16 mouse cellular contexts compared by ENCODE assay signal in the genomic region with DNA sequence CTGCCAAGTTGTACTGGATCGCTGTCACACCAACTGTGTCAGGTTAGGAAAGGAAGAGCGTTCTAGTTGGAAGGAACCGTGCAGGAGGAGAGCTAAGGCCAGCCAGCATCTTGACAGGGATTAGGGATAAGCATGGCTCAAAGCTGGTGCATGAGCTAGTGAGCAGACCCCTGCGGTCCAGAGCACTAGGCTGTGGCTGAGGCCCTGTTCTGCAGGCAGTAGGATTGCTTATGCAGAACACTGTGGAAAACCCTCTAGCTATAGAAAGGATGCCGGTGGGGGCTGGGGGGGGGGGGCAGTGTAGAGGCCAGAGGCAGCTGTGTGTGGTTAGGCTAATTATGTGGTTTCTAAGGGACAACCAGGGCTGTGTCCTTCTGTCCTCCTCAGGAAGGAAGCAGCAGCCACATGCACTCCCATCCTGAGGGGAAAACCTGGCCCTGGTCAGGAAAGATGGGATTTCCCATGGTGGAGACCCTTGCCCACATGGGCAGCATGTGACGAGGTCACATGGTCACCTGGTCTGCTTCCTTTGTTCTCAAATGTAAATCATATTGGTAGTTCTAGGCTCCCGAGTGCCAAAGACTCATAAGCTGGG. TPM values are rescaled to one million over a fixed set of nuclear protein-coding genes. Genes with fewer than 3 reads are reported as not detected.
A peak's percentile ranks its signal among the peaks of the same experiment; 100 is the strongest.
DNase-seq lines count a peak whose midpoint lies in the region; ATAC-seq and TF ChIP-seq lines count a peak whose summit lies in the region.
"Had no signal": no experiment of that assay in that cellular context is flagged by ENCODE, and none has a peak within 500 bp of the region (broad histone marks: within the 10 kb centered on the region; RNA-seq: fewer than 3 reads in every experiment).

No protein-coding gene starts in this region.

- ATAC-seq in hindbrain, embryonic 11.5 days (ENCODE audit: low FRiP score) = 0 out of 2 replicates have a peak, but pooled peaks have one; percentile 27
- ATAC-seq in hindbrain, embryonic 16.5 days = no peak
- no peak for ATAC-seq in stomach, embryonic 16.5 days (ENCODE audit: insufficient read depth, low FRiP score)
- ATAC-seq in stomach, postnatal 0 days (ENCODE audit: low FRiP score, low TSS enrichment) = no peak
- peak; percentile 15; the same call in 1 of the 2 replicates for ATAC-seq in embryonic facial prominence, embryonic 14.5 days (ENCODE audit: low read depth)
- ATAC-seq in intestine, embryonic 16.5 days = no peak
- ATAC-seq: forebrain, postnatal 0 days; intestine, postnatal 0 days had no signal

- 0 out of 2 replicates have a peak, but pooled peaks cover 2% of the 10 kb centered on the region for H3K4me1 ChIP-seq in hindbrain, embryonic 11.5 days (replicated peaks; ENCODE audit: control insufficient read depth, insufficient read depth, low read length)
- no peaks in the 10 kb centered on the region for H3K4me1 ChIP-seq in hindbrain, embryonic 16.5 days (ENCODE audit: control insufficient read depth, insufficient read depth, low read depth, low read length)
- H3K4me1 ChIP-seq in stomach, embryonic 16.5 days (ENCODE audit: control insufficient read depth, insufficient read depth, low read length) = peaks cover 9% of the 10 kb centered on the region; the same call in 1 of the 2 replicates
- no peaks in the 10 kb centered on the region for H3K4me1 ChIP-seq in stomach, postnatal 0 days (replicated peaks; ENCODE audit: control insufficient read depth, insufficient read depth)
- no peaks in the 10 kb centered on the region for H3K4me1 ChIP-seq in embryonic facial prominence, embryonic 14.5 days (ENCODE audit: control insufficient read depth, insufficient read depth, low read length)
- peaks cover 3% of the 10 kb centered on the region; the same call in 1 of the 2 replicates for H3K4me1 ChIP-seq in intestine, embryonic 16.5 days (ENCODE audit: control insufficient read depth, insufficient read depth, low read length)
- H3K4me1 ChIP-seq: heart, embryonic 12.5 days; neural tube, embryonic 12.5 days had no signal

- H3K4me3 ChIP-seq in hindbrain, embryonic 11.5 days (ENCODE audit: low read depth, low read length) = no peak overlapping the region
- H3K4me3 ChIP-seq in hindbrain, embryonic 16.5 days (ENCODE audit: low read length) = no peak overlapping the region
- no peak overlapping the region for H3K4me3 ChIP-seq in stomach, embryonic 16.5 days (replicated peaks; ENCODE audit: low read length)
- no peak overlapping the region for H3K4me3 ChIP-seq in stomach, postnatal 0 days (ENCODE audit: low read depth, low read length)
- no peak overlapping the region for H3K4me3 ChIP-seq in embryonic facial prominence, embryonic 14.5 days (ENCODE audit: low read depth, low read length)
- H3K4me3 ChIP-seq in intestine, embryonic 16.5 days (ENCODE audit: low read length) = no peak overlapping the region
- H3K4me3 ChIP-seq: heart, embryonic 12.5 days; lung, embryonic 15.5 days; neural tube, embryonic 12.5 days had no signal

- 61% methylated on average over 7 of the region's 7 CpGs for WGBS in hindbrain, embryonic 11.5 days
- WGBS in hindbrain, embryonic 16.5 days = 54% methylated on average over 7 of the region's 7 CpGs
- WGBS in stomach, embryonic 16.5 days = 49% methylated on average over 7 of the region's 7 CpGs
- 61% methylated on average over 7 of the region's 7 CpGs for WGBS in stomach, postnatal 0 days
- WGBS in embryonic facial prominence, embryonic 14.5 days = 53% methylated on average over 7 of the region's 7 CpGs
- WGBS in intestine, embryonic 16.5 days = 62% methylated on average over 7 of the region's 7 CpGs

- H3K9me3 ChIP-seq in hindbrain, embryonic 11.5 days (ENCODE audit: control insufficient read depth, low read length) = no peaks in the 10 kb centered on the region
- no peaks in the 10 kb centered on the region for H3K9me3 ChIP-seq in hindbrain, embryonic 16.5 days (ENCODE audit: control insufficient read depth, low read length)
- no peaks in the 10 kb centered on the region for H3K9me3 ChIP-seq in stomach, embryonic 16.5 days (replicated peaks; ENCODE audit: control insufficient read depth, low read length)
- no peaks in the 10 kb centered on the region for H3K9me3 ChIP-seq in stomach, postnatal 0 days (ENCODE audit: control insufficient read depth, low read length)
- H3K9me3 ChIP-seq in embryonic facial prominence, embryonic 14.5 days (ENCODE audit: control insufficient read depth, low read length) = no peaks in the 10 kb centered on the region
- H3K9me3 ChIP-seq in intestine, embryonic 16.5 days (ENCODE audit: control insufficient read depth, low read length) = no peaks in the 10 kb centered on the region
- H3K9me3 ChIP-seq: heart, embryonic 12.5 days; lung, embryonic 15.5 days; neural tube, embryonic 12.5 days had no signal

- no peak overlapping the region for H3K9ac ChIP-seq in hindbrain, embryonic 11.5 days (ENCODE audit: low read depth, low read length)
- H3K9ac ChIP-seq in hindbrain, embryonic 16.5 days (ENCODE audit: low read depth, low read length) = no peak overlapping the region
- H3K9ac ChIP-seq in stomach, embryonic 16.5 days (ENCODE audit: low read length) = 0 out of 2 replicates have a peak overlapping the region, but pooled peaks have one; percentile 11
- H3K9ac ChIP-seq in stomach, postnatal 0 days (ENCODE audit: low read length) = no peak overlapping the region
- H3K9ac ChIP-seq in embryonic facial prominence, embryonic 14.5 days (ENCODE audit: low read depth, low read length) = 0 out of 2 replicates have a peak overlapping the region, but pooled peaks have one; percentile 21
- no peak overlapping the region for H3K9ac ChIP-seq in intestine, embryonic 16.5 days (ENCODE audit: low read depth, low read length)
- H3K9ac ChIP-seq: forebrain, postnatal 0 days; heart, embryonic 12.5 days; lung, embryonic 15.5 days; neural tube, embryonic 12.5 days had no signal

- no peaks in the 10 kb centered on the region for H3K36me3 ChIP-seq in hindbrain, embryonic 11.5 days (ENCODE audit: control insufficient read depth, insufficient read depth, low read length)
- H3K36me3 ChIP-seq in hindbrain, embryonic 16.5 days (ENCODE audit: control insufficient read depth, insufficient read depth, low read length) = no peaks in the 10 kb centered on the region
- H3K36me3 ChIP-seq in stomach, embryonic 16.5 days (ENCODE audit: control insufficient read depth, insufficient read depth, low read length) = no peaks in the 10 kb centered on the region
- H3K36me3 ChIP-seq in stomach, postnatal 0 days (ENCODE audit: control insufficient read depth, insufficient read depth, low read length) = no peaks in the 10 kb centered on the region
- H3K36me3 ChIP-seq in embryonic facial prominence, embryonic 14.5 days (ENCODE audit: control insufficient read depth, insufficient read depth, low read length) = no peaks in the 10 kb centered on the region
- H3K36me3 ChIP-seq in intestine, embryonic 16.5 days (ENCODE audit: control insufficient read depth, insufficient read depth, low read length) = no peaks in the 10 kb centered on the region
- H3K36me3 ChIP-seq: heart, embryonic 12.5 days; lung, embryonic 15.5 days; neural tube, embryonic 12.5 days had no signal

- no peaks in the 10 kb centered on the region for H3K27me3 ChIP-seq in hindbrain, embryonic 11.5 days (ENCODE audit: control insufficient read depth, insufficient read depth, low read length)
- H3K27me3 ChIP-seq in hindbrain, embryonic 16.5 days (replicated peaks; ENCODE audit: control insufficient read depth, insufficient read depth, low read length) = no peaks in the 10 kb centered on the region
- H3K27me3 ChIP-seq in stomach, embryonic 16.5 days (ENCODE audit: control insufficient read depth, insufficient read depth, low read length) = no peaks in the 10 kb centered on the region
- H3K27me3 ChIP-seq in stomach, postnatal 0 days (ENCODE audit: control insufficient read depth, insufficient read depth, low read length) = no peaks in the 10 kb centered on the region
- H3K27me3 ChIP-seq in embryonic facial prominence, embryonic 14.5 days (replicated peaks; ENCODE audit: control insufficient read depth, insufficient read depth, low read length) = no peaks in the 10 kb centered on the region
- no peaks in the 10 kb centered on the region for H3K27me3 ChIP-seq in intestine, embryonic 16.5 days (replicated peaks; ENCODE audit: control insufficient read depth, insufficient read depth, low read length)
- H3K27me3 ChIP-seq: heart, embryonic 12.5 days; lung, embryonic 15.5 days; neural tube, embryonic 12.5 days had no signal

- H3K4me2 ChIP-seq in hindbrain, embryonic 11.5 days (replicated peaks; ENCODE audit: low read depth, low read length) = no peak overlapping the region
- no peak overlapping the region for H3K4me2 ChIP-seq in hindbrain, embryonic 16.5 days (ENCODE audit: low read length)
- no peak overlapping the region for H3K4me2 ChIP-seq in stomach, embryonic 16.5 days (ENCODE audit: low read depth, low read length)
- H3K4me2 ChIP-seq in stomach, postnatal 0 days (replicated peaks; ENCODE audit: low read depth) = no peak overlapping the region
- no peak overlapping the region for H3K4me2 ChIP-seq in embryonic facial prominence, embryonic 14.5 days (ENCODE audit: low read depth, low read length)
- no peak overlapping the region for H3K4me2 ChIP-seq in intestine, embryonic 16.5 days (ENCODE audit: low read depth, low read length)
- H3K4me2 ChIP-seq: heart, embryonic 12.5 days; lung, embryonic 15.5 days; neural tube, embryonic 12.5 days had no signal

- DNase-seq in hindbrain, embryonic 11.5 days (ENCODE audit: low spot score) = no peak
- DNase-seq in stomach, postnatal 0 days (ENCODE audit: low spot score) = no peak
- DNase-seq in embryonic facial prominence, embryonic 14.5 days (ENCODE audit: low spot score) = no peak
- DNase-seq in T-cell, adult 2 months (ENCODE audit: low spot score) = no peak
- DNase-seq: cerebellum, postnatal 25 days; forebrain, postnatal 0 days; heart, postnatal 36 days; kidney, postnatal 14 days; right cerebral cortex, postnatal 25 days had no signal

- no peak for TF ChIP-seq CTCF in stomach, postnatal 0 days (IDR thresholded peaks at IDR 0.05; ENCODE audit: low read depth)

- no peak for TF ChIP-seq EP300 in stomach, postnatal 0 days (optimal IDR thresholded peaks at IDR 0.05)

- H3K27ac ChIP-seq in hindbrain, embryonic 11.5 days (ENCODE audit: low read depth, low read length) = 0 out of 2 replicates have a peak overlapping the region, but pooled peaks have one; percentile 9
- H3K27ac ChIP-seq in hindbrain, embryonic 16.5 days (ENCODE audit: low read depth, low read length) = no peak overlapping the region
- H3K27ac ChIP-seq in stomach, embryonic 16.5 days (ENCODE audit: low read length) = no peak overlapping the region
- H3K27ac ChIP-seq in stomach, postnatal 0 days (replicated peaks) = no peak overlapping the region
- H3K27ac ChIP-seq in embryonic facial prominence, embryonic 14.5 days (replicated peaks; ENCODE audit: low read depth, low read length) = no peak overlapping the region
- no peak overlapping the region for H3K27ac ChIP-seq in intestine, embryonic 16.5 days (ENCODE audit: low read length)
- H3K27ac ChIP-seq: lung, embryonic 15.5 days; neural tube, embryonic 12.5 days had no signal

RNA-seq across cellular contexts. Expression of a gene that starts 7.0 kb away (rescaled TPM):
- polyA plus RNA-seq in hindbrain, embryonic 11.5 days (2014; fragmentation: Nextera tagmentation; extraction: Ambion mirVana) = 18.0 and 20.4 TPM in 2 replicates
- 23.0 and 29.3 TPM in 2 replicates for polyA plus RNA-seq in hindbrain, embryonic 16.5 days (2015; fragmentation: Nextera tagmentation; extraction: Ambion mirVana)
- polyA plus RNA-seq in stomach, embryonic 16.5 days (2015; fragmentation: Nextera tagmentation; extraction: Ambion mirVana) = 15.6 and 20.9 TPM in 2 replicates
- polyA plus RNA-seq in stomach, postnatal 0 days (2015; fragmentation: Nextera tagmentation; extraction: Ambion mirVana) = 8.8 and 9.4 TPM in 2 replicates
- polyA plus RNA-seq in embryonic facial prominence, embryonic 14.5 days (2014; fragmentation: Nextera tagmentation; extraction: Ambion mirVana) = 13.3 and 14.6 TPM in 2 replicates
- polyA plus RNA-seq in intestine, embryonic 16.5 days (2015; fragmentation: Nextera tagmentation; extraction: Ambion mirVana) = 27.1 and 28.3 TPM in 2 replicates

RNA-seq across cellular contexts. Expression of a gene that starts 11.3 kb away (rescaled TPM):
- polyA plus RNA-seq in hindbrain, embryonic 11.5 days (2014; fragmentation: Nextera tagmentation; extraction: Ambion mirVana) = 1.6 and 1.8 TPM in 2 replicates
- polyA plus RNA-seq in hindbrain, embryonic 16.5 days (2015; fragmentation: Nextera tagmentation; extraction: Ambion mirVana) = 1.1 and 1.2 TPM in 2 replicates
- 5.2 and 6.2 TPM in 2 replicates for polyA plus RNA-seq in stomach, embryonic 16.5 days (2015; fragmentation: Nextera tagmentation; extraction: Ambion mirVana)
- polyA plus RNA-seq in stomach, postnatal 0 days (2015; fragmentation: Nextera tagmentation; extraction: Ambion mirVana) = 11.4 and 11.9 TPM in 2 replicates
- polyA plus RNA-seq in embryonic facial prominence, embryonic 14.5 days (2014; fragmentation: Nextera tagmentation; extraction: Ambion mirVana) = 2.6 and 2.8 TPM in 2 replicates
- 6.0 and 7.1 TPM in 2 replicates for polyA plus RNA-seq in intestine, embryonic 16.5 days (2015; fragmentation: Nextera tagmentation; extraction: Ambion mirVana)

RNA-seq across cellular contexts. Expression of a gene that starts 49.8 kb away (rescaled TPM):
- 1.4 and 1.5 TPM in 2 replicates for polyA plus RNA-seq in hindbrain, embryonic 11.5 days (2014; fragmentation: Nextera tagmentation; extraction: Ambion mirVana)
- polyA plus RNA-seq in hindbrain, embryonic 16.5 days (2015; fragmentation: Nextera tagmentation; extraction: Ambion mirVana) = 3.1 and 5.4 TPM in 2 replicates
- polyA plus RNA-seq in stomach, embryonic 16.5 days (2015; fragmentation: Nextera tagmentation; extraction: Ambion mirVana) = 7.1 and 7.3 TPM in 2 replicates
- polyA plus RNA-seq in stomach, postnatal 0 days (2015; fragmentation: Nextera tagmentation; extraction: Ambion mirVana) = 4.1 and 4.9 TPM in 2 replicates
- polyA plus RNA-seq in embryonic facial prominence, embryonic 14.5 days (2014; fragmentation: Nextera tagmentation; extraction: Ambion mirVana) = 5.6 and 6.9 TPM in 2 replicates
- 13.6 and 17.9 TPM in 2 replicates for polyA plus RNA-seq in intestine, embryonic 16.5 days (2015; fragmentation: Nextera tagmentation; extraction: Ambion mirVana)

Comparison
In these comparisons a context has a peak if more than half of its experiments do, and no peak if none do; other contexts are left out.
1. ATAC-seq: peak in hindbrain, embryonic 11.5 days (single experiment) and embryonic facial prominence, embryonic 14.5 days (single experiment); none in hindbrain, embryonic 16.5 days (single experiment), stomach, embryonic 16.5 days (single experiment), stomach, postnatal 0 days (single experiment) and intestine, embryonic 16.5 days (single experiment).
2. H3K9ac ChIP-seq: peak in stomach, embryonic 16.5 days (single experiment) and embryonic facial prominence, embryonic 14.5 days (single experiment); none in hindbrain, embryonic 11.5 days (single experiment), hindbrain, embryonic 16.5 days (single experiment), stomach, postnatal 0 days (single experiment) and intestine, embryonic 16.5 days (single experiment).